Mouse (Mus musculus) hindbrain, embryonic 14.5 days (tissue): ENCODE results near the gene Dnajc8. TPM values are rescaled to one million over a fixed set of nuclear protein-coding genes. Genes with fewer than 3 reads are reported as not detected.

ENCODE experiments used
- ATAC-seq: fragments of 200-750 bp; cut with Nextera tagmentation; 2 replicates; pipeline ENCODE4 v1.8.0; 2017; ENCODE audit warnings: moderate number of reproducible peaks, mild to moderate bottlenecking, moderate TSS enrichment, moderate library complexity; ENCODE audit not compliant: low FRiP score
- DNase-seq: peaks from one replicate; pipeline ENCODE4 v3.0.0-alpha.2; 2015; ENCODE audit warnings: low spot score
- H3K27ac ChIP-seq: fragments of 300-500 bp; sonication (generic); 2 replicates; pipeline ENCODE4 v1.5.1; 2014; ENCODE audit warnings: mild to moderate bottlenecking, moderate library complexity
- H3K27me3 ChIP-seq: fragments of 300-500 bp; sonication (generic); 2 replicates; pipeline ENCODE4 v1.6.1; 2014; ENCODE audit warnings: mild to moderate bottlenecking, low read length, mixed read lengths; ENCODE audit not compliant: control insufficient read depth, insufficient read depth
- H3K36me3 ChIP-seq: fragments of 300-500 bp; sonication (generic); replicated peaks from 2 replicates; pipeline ENCODE4 v1.6.1; 2014; ENCODE audit not compliant: control insufficient read depth, insufficient read depth
- H3K4me1 ChIP-seq: fragments of 300-500 bp; sonication (generic); replicated peaks from 2 replicates; pipeline ENCODE4 v1.6.1; 2014; ENCODE audit warnings: antibody characterized with exemption, low read length, mixed read lengths; ENCODE audit not compliant: control insufficient read depth, insufficient read depth
- H3K4me2 ChIP-seq: fragments of 300-500 bp; sonication (generic); replicated peaks from 2 replicates; pipeline ENCODE4 v1.6.1; 2014; ENCODE audit warnings: mild to moderate bottlenecking, moderate library complexity
- H3K4me3 ChIP-seq: fragments of 300-500 bp; sonication (generic); replicated peaks from 2 replicates; pipeline ENCODE4 v1.5.1; 2014; ENCODE audit warnings: mild to moderate bottlenecking, low read length
- H3K9ac ChIP-seq: fragments of 300-500 bp; sonication (generic); 2 replicates; pipeline ENCODE4 v1.6.1; 2014
- H3K9me3 ChIP-seq: fragments of 300-500 bp; sonication (generic); 2 replicates; pipeline ENCODE4 v1.6.1; 2016; ENCODE audit warnings: low read length; ENCODE audit not compliant: control insufficient read depth
- WGBS: fragments of 180-500 bp; shearing (Covaris S2); extraction: QIAGEN DNeasy Blood & Tissue Kit; methylation state at CpG from one replicate; pipeline ENCODE4 v1.1.7; 2014; 5-methylcytosine and 5-hydroxymethylcytosine counted together
- polyA plus RNA-seq: library from polyadenylated mRNA; unstranded; fragments of >200 nt; fragmentation: Nextera tagmentation; extraction: Ambion mirVana; gene quantifications from 2 replicates; pipeline ENCODE4 v1.2.1, GENCODE M21; 2014

Gene Dnajc8
- 126 and 136 TPM in 2 replicates for polyA plus RNA-seq

GRCm38 (mm10) chr4:132535406-132536121 is at the start of gene Dnajc8:
Gene Dnajc8 (plus strand): TSS chr4:132535550.
- Histone ChIP-seq H3K9me3 (no peaks in the 10 kb centered on the region), H3K27me3 (no peaks in the 10 kb centered on the region), H3K4me1 (peaks cover 32% of the 10 kb centered on the region), H3K4me3 (peak within 1 kb of the TSS; percentile 97), H3K27ac (peak within 1 kb of the TSS; percentile 80), H3K4me2 (peak within 1 kb of the TSS; percentile 89), H3K9ac (peak within 1 kb of the TSS; percentile 95), H3K36me3 (peaks cover 26% of the 10 kb centered on the region)
- peak; percentile 94 for DNase-seq
- under 1% methylated on average over 60 of the region's 60 CpGs for WGBS
- ATAC-seq = peak; percentile 69

GRCm38 (mm10) chr4:132488521-132488920 is 46.8 kb upstream of the Dnajc8 start:
- Histone ChIP-seq H3K4me2 (no peak overlapping the region), H3K36me3 (no peaks in the 10 kb centered on the region), H3K9me3 (no peaks in the 10 kb centered on the region), H3K4me3 (no peak overlapping the region), H3K4me1 (no peaks in the 10 kb centered on the region; the same call in 1 of the 2 replicates), H3K27ac (no peak overlapping the region), H3K27me3 (no peaks in the 10 kb centered on the region), H3K9ac (no peak overlapping the region)
- no peak for DNase-seq
- ATAC-seq = no peak
- WGBS = 90% methylated on average over 3 of the region's 3 CpGs

- no peaks in the 10 kb centered on the region for H3K27me3 ChIP-seq
- no peaks in the 10 kb centered on the region for H3K36me3 ChIP-seq
- no peak overlapping the region for H3K9ac ChIP-seq
- no peak overlapping the region for H3K4me3 ChIP-seq
- no peaks in the 10 kb centered on the region; the same call in 1 of the 2 replicates for H3K4me1 ChIP-seq
- no peak overlapping the region for H3K4me2 ChIP-seq
- ATAC-seq = no peak
- H3K9me3 ChIP-seq = no peaks in the 10 kb centered on the region
- 83% methylated on average over 6 of the region's 6 CpGs for WGBS
- H3K27ac ChIP-seq = no peak overlapping the region
- DNase-seq = no peak
Measured at GRCm38 (mm10) chr4:132488976-132489375, 46.4 kb upstream of the Dnajc8 start.

- H3K27ac ChIP-seq = no peak overlapping the region
- H3K4me2 ChIP-seq = no peak overlapping the region
- ATAC-seq (no peak), DNase-seq (no peak)
- H3K27me3 ChIP-seq = no peaks in the 10 kb centered on the region
- H3K4me1 ChIP-seq = no peaks in the 10 kb centered on the region; the same call in 1 of the 2 replicates
- H3K4me3 ChIP-seq = no peak overlapping the region
- WGBS = 93% methylated on average over 15 of the region's 15 CpGs
- no peak overlapping the region for H3K9ac ChIP-seq
- H3K9me3 ChIP-seq = no peaks in the 10 kb centered on the region
- no peaks in the 10 kb centered on the region; the same call in 1 of the 2 replicates for H3K36me3 ChIP-seq
Measured at GRCm38 (mm10) chr4:132490273-132491010, 44.9 kb upstream of the Dnajc8 start.

GRCm38 (mm10) chr4:132491057-132491456 is 44.3 kb upstream of the Dnajc8 start:
- H3K9me3 ChIP-seq = no peaks in the 10 kb centered on the region
- DNase-seq = no peak
- H3K36me3 ChIP-seq = no peaks in the 10 kb centered on the region; the same call in 1 of the 2 replicates
- H3K27ac ChIP-seq = no peak overlapping the region
- H3K27me3 ChIP-seq = no peaks in the 10 kb centered on the region
- H3K4me3 ChIP-seq = no peak overlapping the region
- no peaks in the 10 kb centered on the region; the same call in 1 of the 2 replicates for H3K4me1 ChIP-seq
- no peak overlapping the region for H3K4me2 ChIP-seq
- 93% methylated on average over 8 of the region's 8 CpGs for WGBS
- H3K9ac ChIP-seq = no peak overlapping the region
- no peak for ATAC-seq

- Histone ChIP-seq H3K4me1 (no peaks in the 10 kb centered on the region; the same call in 1 of the 2 replicates), H3K4me3 (no peak overlapping the region), H3K9ac (no peak overlapping the region), H3K27ac (no peak overlapping the region), H3K9me3 (no peaks in the 10 kb centered on the region), H3K4me2 (no peak overlapping the region), H3K36me3 (peaks cover 2% of the 10 kb centered on the region), H3K27me3 (no peaks in the 10 kb centered on the region)
- ATAC-seq (no peak), DNase-seq (no peak)
- WGBS = 86% methylated on average over 6 of the region's 6 CpGs
Measured at GRCm38 (mm10) chr4:132491748-132492147, 43.6 kb upstream of the Dnajc8 start.

- ATAC-seq (no peak), DNase-seq (peak; percentile 46)
- Histone ChIP-seq H3K4me3 (no peak overlapping the region), H3K9me3 (no peaks in the 10 kb centered on the region), H3K4me1 (no peaks in the 10 kb centered on the region; the same call in 1 of the 2 replicates), H3K36me3 (peaks cover 9% of the 10 kb centered on the region), H3K27me3 (no peaks in the 10 kb centered on the region), H3K4me2 (no peak overlapping the region), H3K27ac (no peak overlapping the region), H3K9ac (no peak overlapping the region)
- WGBS = 55% methylated on average over 10 of the region's 10 CpGs
Measured at GRCm38 (mm10) chr4:132492178-132493060, 42.9 kb upstream of the Dnajc8 start.

- ATAC-seq = no peak
- Histone ChIP-seq H3K4me1 (no peaks in the 10 kb centered on the region; the same call in 1 of the 2 replicates), H3K27ac (no peak overlapping the region), H3K27me3 (no peaks in the 10 kb centered on the region), H3K9ac (no peak overlapping the region), H3K36me3 (peaks cover 15% of the 10 kb centered on the region), H3K4me2 (no peak overlapping the region), H3K9me3 (no peaks in the 10 kb centered on the region), H3K4me3 (no peak overlapping the region)
- 91% methylated on average over 20 of the region's 20 CpGs for WGBS
- DNase-seq = no peak
Measured at GRCm38 (mm10) chr4:132494271-132494918, 41.0 kb upstream of the Dnajc8 start.
